Mouse (Mus musculus): ENCODE measurements at regions not wholly inside any gene's neighbourhood (a gene's known extent, or its start where the extent isn't known, plus 50 kb on each side); places are given as distances from the start of the nearest gene placed in this dataset.

GRCm38 (mm10) chr13:59874137-59874931 lies 51.4 kb upstream of the Tut7 start:
- DNase-seq (ENCODE audit: low read depth), result no peak
